Mouse (Mus musculus) hindbrain, embryonic 13.5 days (tissue): Measurements from ENCODE around the gene Zdhhc19. TPM values are rescaled to one million over a fixed set of nuclear protein-coding genes. Genes with fewer than 3 reads are reported as not detected.

Experiments used
- ATAC-seq: fragments of 200-750 bp; cut with Nextera tagmentation; 2 replicates; pipeline ENCODE4 v1.8.0; 2017; ENCODE audit warnings: moderate TSS enrichment; ENCODE audit not compliant: low FRiP score
- H3K27ac ChIP-seq: fragments of 300-500 bp; sonication (generic); 2 replicates; pipeline ENCODE4 v1.5.1; 2015; ENCODE audit warnings: inconsistent platforms, mild to moderate bottlenecking, moderate library complexity
- H3K27me3 ChIP-seq: fragments of 300-500 bp; sonication (generic); 2 replicates; pipeline ENCODE4 v1.6.1; 2015; ENCODE audit warnings: mild to moderate bottlenecking, inconsistent platforms
- H3K36me3 ChIP-seq: fragments of 300-500 bp; sonication (generic); 2 replicates; pipeline ENCODE4 v1.6.1; 2015; ENCODE audit warnings: mild to moderate bottlenecking, inconsistent platforms
- H3K4me1 ChIP-seq: fragments of 300-500 bp; sonication (generic); replicated peaks from 2 replicates; pipeline ENCODE4 v1.6.1; 2015; ENCODE audit warnings: inconsistent platforms
- H3K4me2 ChIP-seq: fragments of 300-500 bp; sonication (generic); 2 replicates; pipeline ENCODE4 v1.6.1; 2015; ENCODE audit warnings: inconsistent platforms, mild to moderate bottlenecking, moderate library complexity
- H3K4me3 ChIP-seq: fragments of 300-500 bp; sonication (generic); 2 replicates; pipeline ENCODE4 v1.5.1; 2015; ENCODE audit warnings: mild to moderate bottlenecking, inconsistent platforms
- H3K9ac ChIP-seq: fragments of 300-500 bp; sonication (generic); 2 replicates; pipeline ENCODE4 v1.6.1; 2015; ENCODE audit warnings: mild to moderate bottlenecking, inconsistent platforms
- H3K9me3 ChIP-seq: fragments of 300-500 bp; sonication (generic); 2 replicates; pipeline ENCODE4 v1.6.1; 2016; ENCODE audit warnings: inconsistent platforms
- WGBS: fragments of 180-500 bp; shearing (Covaris S2); methylation state at CpG from one replicate; pipeline ENCODE4 v1.1.7; 2015; 5-methylcytosine and 5-hydroxymethylcytosine counted together
- polyA plus RNA-seq: library from polyadenylated mRNA; unstranded; fragments of >200 nt; fragmentation: Nextera tagmentation; extraction: Ambion mirVana; gene quantifications from 2 replicates; pipeline ENCODE4 v1.2.1, GENCODE M21; 2015

Zdhhc19 gene
- polyA plus RNA-seq, 1 experiment from 2014 or later: not detected

GRCm38 (mm10) chr16:32498996-32499395 lies 2.9 kb downstream of the Zdhhc19 start:
- Histone ChIP-seq H3K4me2 (peak overlapping the region; percentile 55; the same call in 1 of the 2 replicates), H3K27me3 (no peaks in the 10 kb centered on the region), H3K9me3 (no peaks in the 10 kb centered on the region), H3K36me3 (no peaks in the 10 kb centered on the region), H3K9ac (peak overlapping the region; percentile 68; the same call in 1 of the 2 replicates), H3K4me1 (0 out of 2 replicates have a peak, but pooled peaks cover 4% of the 10 kb centered on the region), H3K4me3 (peak overlapping the region; percentile 39; the same call in 1 of the 2 replicates), H3K27ac (no peak overlapping the region)
- WGBS: 61% methylated on average over 13 of the region's 13 CpGs
- 0 out of 2 replicates have a peak, but pooled peaks have one; percentile 18 for ATAC-seq

GRCm38 (mm10) chr16:32499430-32500037 lies 3.5 kb downstream of the Zdhhc19 start:
- peak overlapping the region; percentile 44; the same call in 1 of the 2 replicates for H3K27ac ChIP-seq
- peak; percentile 94 for ATAC-seq
- peak overlapping the region; percentile 55 for H3K4me2 ChIP-seq
- no peaks in the 10 kb centered on the region for H3K27me3 ChIP-seq
- no peaks in the 10 kb centered on the region for H3K9me3 ChIP-seq
- H3K9ac ChIP-seq: peak overlapping the region; percentile 68
- WGBS: 9% methylated on average over 22 of the region's 22 CpGs
- H3K4me3 ChIP-seq: peak overlapping the region; percentile 39
- no peaks in the 10 kb centered on the region for H3K36me3 ChIP-seq
- H3K4me1 ChIP-seq: 0 out of 2 replicates have a peak, but pooled peaks cover 4% of the 10 kb centered on the region

GRCm38 (mm10) chr16:32501459-32501858 lies 5.4 kb downstream of the Zdhhc19 start:
- Histone ChIP-seq H3K4me2 (no peak overlapping the region), H3K36me3 (no peaks in the 10 kb centered on the region), H3K9me3 (no peaks in the 10 kb centered on the region), H3K4me1 (0 out of 2 replicates have a peak, but pooled peaks cover 4% of the 10 kb centered on the region), H3K9ac (no peak overlapping the region), H3K4me3 (no peak overlapping the region), H3K27ac (no peak overlapping the region), H3K27me3 (no peaks in the 10 kb centered on the region)
- no peak for ATAC-seq
- 79% methylated on average over 7 of the region's 7 CpGs for WGBS

GRCm38 (mm10) chr16:32502621-32503335 lies 6.7 kb downstream of the Zdhhc19 start:
- Histone ChIP-seq H3K4me2 (no peak overlapping the region), H3K9me3 (no peaks in the 10 kb centered on the region), H3K36me3 (no peaks in the 10 kb centered on the region), H3K4me1 (0 out of 2 replicates have a peak, but pooled peaks cover 4% of the 10 kb centered on the region), H3K27me3 (no peaks in the 10 kb centered on the region), H3K4me3 (no peak overlapping the region), H3K9ac (no peak overlapping the region), H3K27ac (no peak overlapping the region)
- WGBS: 85% methylated on average over 12 of the region's 12 CpGs
- ATAC-seq: no peak

GRCm38 (mm10) chr16:32503633-32504032 lies 7.6 kb downstream of the Zdhhc19 start:
- no peaks in the 10 kb centered on the region for H3K27me3 ChIP-seq
- H3K9me3 ChIP-seq: no peaks in the 10 kb centered on the region
- no peak overlapping the region for H3K4me2 ChIP-seq
- 78% methylated on average over 6 of the region's 6 CpGs for WGBS
- H3K4me1 ChIP-seq: 0 out of 2 replicates have a peak, but pooled peaks cover 4% of the 10 kb centered on the region
- ATAC-seq: no peak
- H3K9ac ChIP-seq: no peak overlapping the region
- H3K36me3 ChIP-seq: no peaks in the 10 kb centered on the region
- H3K4me3 ChIP-seq: no peak overlapping the region
- H3K27ac ChIP-seq: no peak overlapping the region

- Histone ChIP-seq H3K36me3 (no peaks in the 10 kb centered on the region), H3K4me2 (no peak overlapping the region), H3K27ac (no peak overlapping the region), H3K9me3 (no peaks in the 10 kb centered on the region), H3K4me1 (peaks cover 9% of the 10 kb centered on the region), H3K9ac (no peak overlapping the region), H3K27me3 (no peaks in the 10 kb centered on the region), H3K4me3 (no peak overlapping the region)
- no peak for ATAC-seq
- 85% methylated on average over 8 of the region's 8 CpGs for WGBS
These were observed 10.2 kb downstream of the Zdhhc19 start for GRCm38 (mm10) chr16:32506298-32506697.

- no peaks in the 10 kb centered on the region for H3K36me3 ChIP-seq
- H3K9me3 ChIP-seq: no peaks in the 10 kb centered on the region
- no peaks in the 10 kb centered on the region for H3K27me3 ChIP-seq
- H3K4me2 ChIP-seq: no peak overlapping the region
- H3K4me1 ChIP-seq: peaks cover 9% of the 10 kb centered on the region
- H3K27ac ChIP-seq: no peak overlapping the region
- H3K9ac ChIP-seq: no peak overlapping the region
- 79% methylated on average over 7 of the region's 7 CpGs for WGBS
- ATAC-seq: no peak
- H3K4me3 ChIP-seq: no peak overlapping the region
These were observed 10.8 kb downstream of the Zdhhc19 start for GRCm38 (mm10) chr16:32506868-32507267.

- H3K36me3 ChIP-seq: no peaks in the 10 kb centered on the region
- H3K9ac ChIP-seq: no peak overlapping the region
- no peaks in the 10 kb centered on the region for H3K9me3 ChIP-seq
- H3K27me3 ChIP-seq: no peaks in the 10 kb centered on the region
- 23% methylated on average over 9 of the region's 9 CpGs for WGBS
- no peak overlapping the region for H3K4me3 ChIP-seq
- H3K4me2 ChIP-seq: no peak overlapping the region
- no peak overlapping the region for H3K27ac ChIP-seq
- ATAC-seq: no peak
- H3K4me1 ChIP-seq: peaks cover 9% of the 10 kb centered on the region
These were observed 11.3 kb downstream of the Zdhhc19 start for GRCm38 (mm10) chr16:32507407-32507806.

GRCm38 (mm10) chr16:32508035-32508434 lies 12.0 kb downstream of the Zdhhc19 start:
- H3K4me1 ChIP-seq: peaks cover 11% of the 10 kb centered on the region
- no peaks in the 10 kb centered on the region for H3K36me3 ChIP-seq

GRCm38 (mm10) chr16:32508506-32509065 lies 12.5 kb downstream of the Zdhhc19 start:
- no peak for ATAC-seq
- 42% methylated on average over 3 of the region's 3 CpGs for WGBS
- H3K9ac ChIP-seq: no peak overlapping the region
- no peaks in the 10 kb centered on the region for H3K9me3 ChIP-seq
- H3K27ac ChIP-seq: 0 out of 2 replicates have a peak overlapping the region, but pooled peaks have one; percentile 52
- H3K4me1 ChIP-seq: peaks cover 11% of the 10 kb centered on the region
- H3K27me3 ChIP-seq: no peaks in the 10 kb centered on the region
- no peak overlapping the region for H3K4me2 ChIP-seq
- H3K4me3 ChIP-seq: no peak overlapping the region
- H3K36me3 ChIP-seq: no peaks in the 10 kb centered on the region

More at GRCm38 (mm10) chr16:32508035-32508434, 12.0 kb downstream of the Zdhhc19 start:
- no peaks in the 10 kb centered on the region for H3K27me3 ChIP-seq
- ATAC-seq: no peak
- H3K4me2 ChIP-seq: no peak overlapping the region
- H3K27ac ChIP-seq: no peak overlapping the region
- H3K9me3 ChIP-seq: no peaks in the 10 kb centered on the region
- WGBS: 90% methylated on average over 5 of the region's 5 CpGs
- H3K4me3 ChIP-seq: no peak overlapping the region
- H3K9ac ChIP-seq: no peak overlapping the region

- H3K4me3 ChIP-seq: no peak overlapping the region
- H3K9ac ChIP-seq: no peak overlapping the region
- H3K9me3 ChIP-seq: no peaks in the 10 kb centered on the region
- H3K4me1 ChIP-seq: peaks cover 11% of the 10 kb centered on the region
- no peak overlapping the region for H3K4me2 ChIP-seq
- H3K27me3 ChIP-seq: no peaks in the 10 kb centered on the region
- 61% methylated on average over 9 of the region's 9 CpGs for WGBS
- no peaks in the 10 kb centered on the region for H3K36me3 ChIP-seq
- peak overlapping the region; percentile 52 for H3K27ac ChIP-seq
- ATAC-seq: peak; percentile 37; the same call in 1 of the 2 replicates
These were observed 13.2 kb downstream of the Zdhhc19 start for GRCm38 (mm10) chr16:32509066-32509942.
